Mouse (Mus musculus): ENCODE results near the gene Tpp2.

GRCm38 (mm10) chr1:43969361-43969760, 35.9 kb downstream of the Tpp2 start:
- TF ChIP-seq CTCF (conservative IDR thresholded peaks at IDR 0.05; ENCODE audit: low read length) (no peak), POU5F1 (IDR thresholded peaks at IDR 0.05; ENCODE audit: borderline replicate concordance, low read length) (no peak)
